Mouse (Mus musculus): Measurements from ENCODE around the gene Gm26992. TPM values are rescaled to one million over a fixed set of nuclear protein-coding genes. Genes with fewer than 3 reads are reported as not detected.
A peak's percentile ranks its signal among the peaks of the same experiment; 100 is the strongest.
"Not testable (repeated sequence)": the region's sequence is repeated elsewhere in the genome, so short reads cannot be mapped to it uniquely, and the experiment has no call there.

Gm26992 gene
- polyA plus RNA-seq, 1 experiment from 2014 or later = not detected

- H3K4me3 ChIP-seq (replicated peaks; ENCODE audit: low read length) = no peak overlapping the region
- no peak overlapping the region for H3K27ac ChIP-seq (ENCODE audit: low read length)
- ATAC-seq = peak; percentile 63; the same call in 1 of the 2 replicates
- no peak overlapping the region for H3K4me2 ChIP-seq (ENCODE audit: low read length)
- H3K9ac ChIP-seq (replicated peaks; ENCODE audit: low read depth, low read length) = no peak overlapping the region
- H3K27me3 ChIP-seq (replicated peaks; ENCODE audit: control insufficient read depth, insufficient read depth, low read length) = peaks cover 19% of the 10 kb centered on the region; the same call in 1 of the 2 replicates
- WGBS = 0% methylated on average over 1 of the region's 1 CpGs
- no peaks in the 10 kb centered on the region for H3K4me1 ChIP-seq (replicated peaks; ENCODE audit: control insufficient read depth, insufficient read depth, low read length)
- H3K36me3 ChIP-seq (ENCODE audit: control insufficient read depth, insufficient read depth) = no peaks in the 10 kb centered on the region
- no peaks in the 10 kb centered on the region for H3K9me3 ChIP-seq (ENCODE audit: control insufficient read depth, low read length)
Measured at GRCm38 (mm10) chrX:103440803-103441202, 19.0 kb downstream of the Gm26992 start.

- ATAC-seq = no peak
- H3K4me1 ChIP-seq (replicated peaks; ENCODE audit: control insufficient read depth, insufficient read depth, low read length) = no peaks in the 10 kb centered on the region
- no peaks in the 10 kb centered on the region for H3K9me3 ChIP-seq (ENCODE audit: control insufficient read depth, low read length)
- H3K4me3 ChIP-seq (replicated peaks; ENCODE audit: low read length) = no peak overlapping the region
- no peak overlapping the region for H3K9ac ChIP-seq (replicated peaks; ENCODE audit: low read depth, low read length)
- no peak overlapping the region for H3K27ac ChIP-seq (ENCODE audit: low read length)
- 38% methylated on average over 7 of the region's 7 CpGs for WGBS
- no peaks in the 10 kb centered on the region for H3K36me3 ChIP-seq (ENCODE audit: control insufficient read depth, insufficient read depth)
- peaks cover 19% of the 10 kb centered on the region; the same call in 1 of the 2 replicates for H3K27me3 ChIP-seq (replicated peaks; ENCODE audit: control insufficient read depth, insufficient read depth, low read length)
- no peak overlapping the region for H3K4me2 ChIP-seq (ENCODE audit: low read length)
Measured at GRCm38 (mm10) chrX:103443755-103444154, 21.9 kb downstream of the Gm26992 start.

- Histone ChIP-seq H3K27ac (ENCODE audit: low read length) (no peak overlapping the region), H3K27me3 (replicated peaks; ENCODE audit: control insufficient read depth, insufficient read depth, low read length) (peaks cover 17% of the 10 kb centered on the region; the same call in 1 of the 2 replicates), H3K4me1 (replicated peaks; ENCODE audit: control insufficient read depth, insufficient read depth, low read length) (no peaks in the 10 kb centered on the region), H3K9me3 (ENCODE audit: control insufficient read depth, low read length) (no peaks in the 10 kb centered on the region), H3K9ac (replicated peaks; ENCODE audit: low read depth, low read length) (peak overlapping the region; percentile 2; the same call in 1 of the 2 replicates), H3K36me3 (ENCODE audit: control insufficient read depth, insufficient read depth) (no peaks in the 10 kb centered on the region), H3K4me2 (ENCODE audit: low read length) (peak overlapping the region; percentile 59), H3K4me3 (replicated peaks; ENCODE audit: low read length) (peak overlapping the region; percentile 33)
- WGBS = 10% methylated on average over 34 of the region's 34 CpGs
- 0 out of 2 replicates have a peak, but pooled peaks have one; percentile 50 for ATAC-seq
Measured at GRCm38 (mm10) chrX:103447539-103448169, 25.8 kb downstream of the Gm26992 start.

GRCm38 (mm10) chrX:103448429-103448828, 26.6 kb downstream of the Gm26992 start:
- not testable (repeated sequence) for H3K9me3 ChIP-seq (ENCODE audit: control insufficient read depth, low read length); H3K4me1 ChIP-seq (replicated peaks; ENCODE audit: control insufficient read depth, insufficient read depth, low read length); H3K36me3 ChIP-seq (ENCODE audit: control insufficient read depth, insufficient read depth); H3K27ac ChIP-seq (ENCODE audit: low read length); H3K9ac ChIP-seq (replicated peaks; ENCODE audit: low read depth, low read length); ATAC-seq
- Histone ChIP-seq H3K4me2 (ENCODE audit: low read length) (peak overlapping the region; percentile 59), H3K4me3 (replicated peaks; ENCODE audit: low read length) (peak overlapping the region; percentile 33; the same call in 1 of the 2 replicates), H3K27me3 (replicated peaks; ENCODE audit: control insufficient read depth, insufficient read depth, low read length) (peaks cover 17% of the 10 kb centered on the region; the same call in 1 of the 2 replicates)
- 63% methylated on average over 11 of the region's 13 CpGs for WGBS

- 74% methylated on average over 17 of the region's 27 CpGs for WGBS
- not testable (repeated sequence) for H3K9ac ChIP-seq (replicated peaks; ENCODE audit: low read depth, low read length); H3K4me1 ChIP-seq (replicated peaks; ENCODE audit: control insufficient read depth, insufficient read depth, low read length); H3K36me3 ChIP-seq (ENCODE audit: control insufficient read depth, insufficient read depth); ATAC-seq; H3K9me3 ChIP-seq (ENCODE audit: control insufficient read depth, low read length); H3K27ac ChIP-seq (ENCODE audit: low read length); H3K4me2 ChIP-seq (ENCODE audit: low read length); H3K4me3 ChIP-seq (replicated peaks; ENCODE audit: low read length)
- H3K27me3 ChIP-seq (replicated peaks; ENCODE audit: control insufficient read depth, insufficient read depth, low read length) = peaks cover 17% of the 10 kb centered on the region; the same call in 1 of the 2 replicates
Measured at GRCm38 (mm10) chrX:103448943-103449722, 27.3 kb downstream of the Gm26992 start.

GRCm38 (mm10) chrX:103452815-103453214, 31.0 kb downstream of the Gm26992 start:
- Histone ChIP-seq H3K4me1 (replicated peaks; ENCODE audit: control insufficient read depth, insufficient read depth, low read length) (no peaks in the 10 kb centered on the region), H3K4me3 (replicated peaks; ENCODE audit: low read length) (no peak overlapping the region), H3K9ac (replicated peaks; ENCODE audit: low read depth, low read length) (no peak overlapping the region), H3K9me3 (ENCODE audit: control insufficient read depth, low read length) (no peaks in the 10 kb centered on the region), H3K27ac (ENCODE audit: low read length) (no peak overlapping the region), H3K4me2 (ENCODE audit: low read length) (no peak overlapping the region), H3K27me3 (replicated peaks; ENCODE audit: control insufficient read depth, insufficient read depth, low read length) (peaks cover 7% of the 10 kb centered on the region; the same call in 1 of the 2 replicates), H3K36me3 (ENCODE audit: control insufficient read depth, insufficient read depth) (no peaks in the 10 kb centered on the region)
- ATAC-seq = no peak
- 88% methylated on average over 6 of the region's 6 CpGs for WGBS

DNA sequence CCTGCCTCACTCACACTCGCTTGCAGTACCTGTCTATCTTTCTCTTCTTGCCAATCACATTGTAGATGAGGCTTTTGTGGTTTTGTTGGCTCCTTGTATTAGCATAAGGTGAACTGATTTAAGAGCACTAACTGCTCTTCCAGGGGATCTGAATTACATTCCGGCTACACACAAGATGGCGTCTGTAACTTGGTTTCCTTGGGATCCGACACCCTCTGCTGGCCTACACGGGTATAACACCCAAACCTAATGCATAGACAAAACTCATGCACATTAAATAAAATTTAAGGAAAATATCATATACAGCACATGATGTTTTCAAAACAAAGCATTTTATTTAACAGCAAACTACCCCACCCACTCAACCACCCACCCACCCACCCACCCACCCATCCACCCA, 38.2 kb downstream of the Gm26992 start:
- WGBS = 67% methylated on average over 5 of the region's 5 CpGs

GRCm38 (mm10) chrX:103468998-103469397, 47.2 kb downstream of the Gm26992 start:
- Histone ChIP-seq H3K9ac (replicated peaks; ENCODE audit: low read depth, low read length) (no peak overlapping the region), H3K27ac (ENCODE audit: low read length) (no peak overlapping the region), H3K4me2 (ENCODE audit: low read length) (no peak overlapping the region), H3K9me3 (ENCODE audit: control insufficient read depth, low read length) (no peaks in the 10 kb centered on the region), H3K27me3 (replicated peaks; ENCODE audit: control insufficient read depth, insufficient read depth, low read length) (no peaks in the 10 kb centered on the region), H3K4me3 (replicated peaks; ENCODE audit: low read length) (no peak overlapping the region), H3K4me1 (replicated peaks; ENCODE audit: control insufficient read depth, insufficient read depth, low read length) (no peaks in the 10 kb centered on the region), H3K36me3 (ENCODE audit: control insufficient read depth, insufficient read depth) (no peaks in the 10 kb centered on the region)
- ATAC-seq = no peak
- 64% methylated on average over 2 of the region's 2 CpGs for WGBS

More for the DNA sequence above, 38.2 kb downstream of the Gm26992 start:
- no peak overlapping the region for H3K9ac ChIP-seq (replicated peaks; ENCODE audit: low read depth, low read length)
- no peaks in the 10 kb centered on the region for H3K27me3 ChIP-seq (replicated peaks; ENCODE audit: control insufficient read depth, insufficient read depth, low read length)
- H3K9me3 ChIP-seq (ENCODE audit: control insufficient read depth, low read length) = no peaks in the 10 kb centered on the region
- H3K36me3 ChIP-seq (ENCODE audit: control insufficient read depth, insufficient read depth) = no peaks in the 10 kb centered on the region
- ATAC-seq = no peak
- H3K4me3 ChIP-seq (replicated peaks; ENCODE audit: low read length) = no peak overlapping the region
- no peak overlapping the region for H3K4me2 ChIP-seq (ENCODE audit: low read length)
- H3K27ac ChIP-seq (ENCODE audit: low read length) = no peak overlapping the region
- H3K4me1 ChIP-seq (replicated peaks; ENCODE audit: control insufficient read depth, insufficient read depth, low read length) = no peaks in the 10 kb centered on the region

- no peaks in the 10 kb centered on the region for H3K36me3 ChIP-seq (ENCODE audit: control insufficient read depth, insufficient read depth)
- H3K4me3 ChIP-seq (replicated peaks; ENCODE audit: low read length) = no peak overlapping the region
- H3K27ac ChIP-seq (ENCODE audit: low read length) = no peak overlapping the region
- no peaks in the 10 kb centered on the region; the same call in 1 of the 2 replicates for H3K4me1 ChIP-seq (replicated peaks; ENCODE audit: control insufficient read depth, insufficient read depth, low read length)
- ATAC-seq = no peak
- no peaks in the 10 kb centered on the region for H3K27me3 ChIP-seq (replicated peaks; ENCODE audit: control insufficient read depth, insufficient read depth, low read length)
- 76% methylated on average over 3 of the region's 3 CpGs for WGBS
- no peaks in the 10 kb centered on the region for H3K9me3 ChIP-seq (ENCODE audit: control insufficient read depth, low read length)
- H3K4me2 ChIP-seq (ENCODE audit: low read length) = no peak overlapping the region
- H3K9ac ChIP-seq (replicated peaks; ENCODE audit: low read depth, low read length) = no peak overlapping the region
Measured at GRCm38 (mm10) chrX:103472346-103472745, 50.5 kb downstream of the Gm26992 start.

Data from forebrain, embryonic 16.5 days (tissue).